Mouse (Mus musculus) erythroblast, embryonic 14.5 days (primary cell): ENCODE data around the gene Copg2. TPM values are rescaled to one million over a fixed set of nuclear protein-coding genes. Genes with fewer than 3 reads are reported as not detected.

ENCODE experiments used
- H3K27me3 ChIP-seq: 2 replicates; pipeline ENCODE4 v1.6.1; 2012; ENCODE audit warnings: inconsistent platforms; ENCODE audit not compliant: control insufficient read depth
- H3K36me3 ChIP-seq: 2 replicates; pipeline ENCODE4 v1.6.1; 2012; ENCODE audit warnings: mild to moderate bottlenecking, inconsistent platforms; ENCODE audit not compliant: control insufficient read depth
- H3K4me1 ChIP-seq: 2 replicates; pipeline ENCODE4 v1.6.1; 2012; ENCODE audit warnings: inconsistent platforms; ENCODE audit not compliant: control insufficient read depth
- H3K4me3 ChIP-seq: replicated peaks from 2 replicates; pipeline ENCODE3; 2012; ENCODE audit warnings: moderate library complexity, mild to moderate bottlenecking, inconsistent platforms
- H3K9me3 ChIP-seq: 2 replicates; pipeline ENCODE4 v1.6.1; 2012; ENCODE audit warnings: low read length, inconsistent platforms, mixed read lengths; ENCODE audit not compliant: control insufficient read depth
- GATA1 ChIP-seq: IDR thresholded peaks from 2 replicates; pipeline ENCODE4 v1.6.1; 2012; ENCODE audit warnings: low read length, inconsistent platforms, mixed read lengths
- TAL1 ChIP-seq: IDR thresholded peaks from 3 replicates; pipeline ENCODE4 v1.6.1; 2012; ENCODE audit warnings: low read length, inconsistent platforms, mixed read lengths
- polyA plus RNA-seq: library from polyadenylated mRNA; stranded (reverse); fragments of >175 nt; gene quantifications from 2 replicates; pipeline ENCODE4 v1.2.3, GENCODE M21; 2012

Copg2 gene
- polyA plus RNA-seq, 1 experiment: 0.15 TPM

- no peak for TF ChIP-seq GATA1
- TF ChIP-seq TAL1: no peak
- Histone ChIP-seq H3K27me3 (peaks cover 9% of the 10 kb centered on the region), H3K36me3 (no peaks in the 10 kb centered on the region)
These were observed 192.5 kb downstream of the Copg2 start for GRCm38 (mm10) chr6:30703977-30704602.

GRCm38 (mm10) chr6:30703476-30703875 lies 193.1 kb downstream of the Copg2 start:
- no peak for TF ChIP-seq GATA1
- no peak for TF ChIP-seq TAL1
- H3K4me3 ChIP-seq: no peak overlapping the region
- H3K9me3 ChIP-seq: no peaks in the 10 kb centered on the region
- H3K4me1 ChIP-seq: peaks cover 2% of the 10 kb centered on the region; the same call in 1 of the 2 replicates
- no peaks in the 10 kb centered on the region for H3K36me3 ChIP-seq
- H3K27me3 ChIP-seq: peaks cover 9% of the 10 kb centered on the region

More at GRCm38 (mm10) chr6:30703977-30704602, 192.5 kb downstream of the Copg2 start:
- Histone ChIP-seq H3K4me3 (no peak overlapping the region), H3K9me3 (no peaks in the 10 kb centered on the region), H3K4me1 (peaks cover 2% of the 10 kb centered on the region; the same call in 1 of the 2 replicates)

GRCm38 (mm10) chr6:30702881-30703280 lies 193.7 kb downstream of the Copg2 start:
- peaks cover 9% of the 10 kb centered on the region for H3K27me3 ChIP-seq
- peaks cover 2% of the 10 kb centered on the region; the same call in 1 of the 2 replicates for H3K4me1 ChIP-seq
- TF ChIP-seq TAL1 (no peak), GATA1 (no peak)
- H3K36me3 ChIP-seq: no peaks in the 10 kb centered on the region
- no peak overlapping the region for H3K4me3 ChIP-seq
- no peaks in the 10 kb centered on the region for H3K9me3 ChIP-seq

- peaks cover 2% of the 10 kb centered on the region; the same call in 1 of the 2 replicates for H3K4me1 ChIP-seq
- H3K27me3 ChIP-seq: peaks cover 9% of the 10 kb centered on the region
- H3K36me3 ChIP-seq: no peaks in the 10 kb centered on the region
- TF ChIP-seq GATA1: no peak
- TF ChIP-seq TAL1: no peak
- H3K4me3 ChIP-seq: no peak overlapping the region
- H3K9me3 ChIP-seq: no peaks in the 10 kb centered on the region
These were observed 196.4 kb downstream of the Copg2 start for GRCm38 (mm10) chr6:30700182-30700581.

GRCm38 (mm10) chr6:30698036-30698435 lies 198.6 kb downstream of the Copg2 start:
- TF ChIP-seq TAL1: no peak
- no peak for TF ChIP-seq GATA1
- no peaks in the 10 kb centered on the region for H3K9me3 ChIP-seq

More at GRCm38 (mm10) chr6:30698036-30698435, 198.6 kb downstream of the Copg2 start:
- no peak overlapping the region for H3K4me3 ChIP-seq
- peaks cover 12% of the 10 kb centered on the region for H3K4me1 ChIP-seq
- H3K27me3 ChIP-seq: peaks cover 9% of the 10 kb centered on the region
- no peaks in the 10 kb centered on the region for H3K36me3 ChIP-seq

Other genes starting within 250 kb of the Copg2 start
- gene Cep41, start 203.0 kb downstream of the Copg2 start, polyA plus RNA-seq: 1.3 TPM in 2 replicates
- 0.44 and 0.54 TPM in 2 replicates for gene Mest, start 173.2 kb downstream of the Copg2 start, polyA plus RNA-seq
- gene Tsga13, start 18.8 kb upstream of the Copg2 start, polyA plus RNA-seq: not detected in 2 replicates
- gene Klf14, start 62.3 kb upstream of the Copg2 start, polyA plus RNA-seq: not detected in 2 replicates